Mouse (Mus musculus) thymus, adult 2 months (tissue): ENCODE measurements around the gene Gm20388.

Experiments
- CTCF ChIP-seq: fragments of 200-500 bp; IDR thresholded peaks from 2 replicates; pipeline ENCODE4 v1.5.1; 2012; ENCODE audit warnings: mild to moderate bottlenecking, control low read depth, low read length, moderate library complexity, borderline replicate concordance; ENCODE audit not compliant: control insufficient read depth, poor library complexity, insufficient read depth; ENCODE audit errors: extremely low read depth
- POLR2A ChIP-seq: fragments of 200-500 bp; IDR thresholded peaks from 2 replicates; pipeline ENCODE4 v1.6.1; 2012; ENCODE audit warnings: mild to moderate bottlenecking, low read length, control low read depth, moderate library complexity; ENCODE audit not compliant: control insufficient read depth, poor library complexity, insufficient read depth; ENCODE audit errors: extremely low read depth

GRCm38 (mm10) chr8:122320541-122320940, 2409.9 kb downstream of the Gm20388 start:
- no peak for TF ChIP-seq CTCF
- no peak for TF ChIP-seq POLR2A
